Mouse (Mus musculus) forebrain, embryonic 14.5 days (tissue): Measurements from ENCODE around the gene Nav2. TPM values are rescaled to one million over a fixed set of nuclear protein-coding genes. Genes with fewer than 3 reads are reported as not detected.

Source experiments
- ATAC-seq: fragments of 200-750 bp; cut with Nextera tagmentation; 2 replicates; pipeline ENCODE4 v1.8.0; 2017; ENCODE audit warnings: mild to moderate bottlenecking, moderate library complexity
- DNase-seq: peaks from one replicate; pipeline ENCODE4 v3.0.0-alpha.2; 2015; ENCODE audit warnings: low spot score
- H3K27ac ChIP-seq: fragments of 300-500 bp; sonication (generic); 2 replicates; pipeline ENCODE4 v1.5.1; 2014; ENCODE audit warnings: low read depth, mild to moderate bottlenecking, control low read depth, low read length, moderate library complexity
- H3K27me3 ChIP-seq: fragments of 300-500 bp; sonication (generic); replicated peaks from 2 replicates; pipeline ENCODE4 v1.6.1; 2014; ENCODE audit warnings: low read length, control low read depth, mixed read lengths; ENCODE audit not compliant: control insufficient read depth, insufficient read depth
- H3K36me3 ChIP-seq: fragments of 300-500 bp; sonication (generic); 2 replicates; pipeline ENCODE4 v1.6.1; 2014; ENCODE audit warnings: low read length, control low read depth; ENCODE audit not compliant: control insufficient read depth, insufficient read depth
- H3K4me1 ChIP-seq: fragments of 300-500 bp; sonication (generic); 2 replicates; pipeline ENCODE4 v1.6.1; 2014; ENCODE audit warnings: antibody characterized with exemption, low read length, control low read depth; ENCODE audit not compliant: control insufficient read depth, insufficient read depth
- H3K4me2 ChIP-seq: fragments of 300-500 bp; sonication (generic); 2 replicates; pipeline ENCODE4 v1.6.1; 2014; ENCODE audit warnings: mild to moderate bottlenecking, control low read depth, low read length
- H3K4me3 ChIP-seq: fragments of 300-500 bp; sonication (generic); 2 replicates; pipeline ENCODE4 v1.5.1; 2014; ENCODE audit warnings: low read depth, low read length, control low read depth
- H3K9ac ChIP-seq: fragments of 300-500 bp; sonication (generic); 2 replicates; pipeline ENCODE4 v1.6.1; 2014; ENCODE audit warnings: mild to moderate bottlenecking, low read length, control low read depth, moderate library complexity
- H3K9me3 ChIP-seq: fragments of 300-500 bp; sonication (generic); replicated peaks from 2 replicates; pipeline ENCODE4 v1.6.1; 2016; ENCODE audit warnings: low read length, control low read depth, mixed read lengths; ENCODE audit not compliant: control insufficient read depth
- WGBS: fragments of 180-500 bp; shearing (Covaris S2); extraction: QIAGEN DNeasy Blood & Tissue Kit; methylation state at CpG from one replicate; pipeline ENCODE4 v1.1.7; 2014; 5-methylcytosine and 5-hydroxymethylcytosine counted together
- polyA plus RNA-seq: library from polyadenylated mRNA; unstranded; fragments of >200 nt; fragmentation: Nextera tagmentation; extraction: Ambion mirVana; gene quantifications from 2 replicates; pipeline ENCODE4 v1.2.1, GENCODE M21; 2014

Nav2 gene
- polyA plus RNA-seq, 1 experiment from 2014 or later: 6.3 TPM

- no peak overlapping the region for H3K9ac ChIP-seq
- H3K9me3 ChIP-seq: no peaks in the 10 kb centered on the region
- no peak overlapping the region for H3K4me2 ChIP-seq
- peaks cover 7% of the 10 kb centered on the region; the same call in 1 of the 2 replicates for H3K27me3 ChIP-seq
- H3K4me3 ChIP-seq: no peak overlapping the region
- no peaks in the 10 kb centered on the region for H3K36me3 ChIP-seq
- H3K27ac ChIP-seq: no peak overlapping the region
- 51% methylated on average over 5 of the region's 5 CpGs for whole genome bisulfite sequencing
- no peak for ATAC-seq
- 0 out of 2 replicates have a peak, but pooled peaks cover 5% of the 10 kb centered on the region for H3K4me1 ChIP-seq
- DNase-seq: no peak
Observed at GRCm38 (mm10) chr7:49242261-49242660, 333.7 kb downstream of the Nav2 start.

GRCm38 (mm10) chr7:49243079-49243478 lies 334.6 kb downstream of the Nav2 start:
- DNase-seq (no peak), ATAC-seq (no peak)
- Histone ChIP-seq H3K36me3 (no peaks in the 10 kb centered on the region), H3K4me2 (no peak overlapping the region), H3K4me1 (0 out of 2 replicates have a peak, but pooled peaks cover 5% of the 10 kb centered on the region), H3K9me3 (no peaks in the 10 kb centered on the region), H3K27me3 (peaks cover 14% of the 10 kb centered on the region; the same call in 1 of the 2 replicates), H3K9ac (no peak overlapping the region), H3K4me3 (no peak overlapping the region), H3K27ac (no peak overlapping the region)
- 85% methylated on average over 4 of the region's 4 CpGs for WGBS

DNA sequence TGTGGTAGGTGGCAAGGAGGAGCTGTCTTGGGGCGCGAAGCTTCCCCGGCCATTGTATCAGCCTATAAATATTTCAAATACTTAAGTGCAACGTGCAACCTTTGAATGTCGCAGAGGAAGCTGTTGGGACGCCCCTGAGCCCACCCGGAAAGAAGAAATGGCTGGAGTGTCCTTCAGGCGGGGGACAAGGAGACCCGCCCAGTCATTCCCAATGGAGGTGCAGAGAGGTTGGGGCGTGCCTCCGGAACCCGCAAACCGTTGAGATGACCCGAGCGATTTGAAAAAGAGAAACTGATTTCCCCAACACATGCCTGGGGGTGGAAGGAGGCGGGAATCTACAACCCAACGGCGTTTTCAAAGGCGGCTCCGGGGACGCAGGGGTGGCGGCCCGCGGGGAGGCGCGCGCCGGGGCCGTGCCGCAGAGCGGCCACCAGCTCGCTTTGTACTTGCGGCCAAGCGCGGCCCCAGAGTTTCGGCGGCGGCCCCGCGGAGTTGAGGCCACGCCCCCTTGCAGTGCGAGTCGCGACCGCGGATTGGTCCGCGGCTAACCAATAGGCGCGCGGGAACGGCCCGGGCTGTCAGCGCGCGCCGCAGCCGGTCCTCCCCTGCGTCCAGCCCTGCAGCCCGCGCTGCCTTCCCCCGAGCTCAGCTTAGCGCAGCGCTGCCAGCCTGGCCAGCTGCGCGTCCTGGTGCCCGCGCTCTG lies 337.2 kb downstream of the Nav2 start:
- WGBS: under 1% methylated on average over 56 of the region's 68 CpGs
- H3K4me1 ChIP-seq: peaks cover 13% of the 10 kb centered on the region; the same call in 1 of the 2 replicates
- peak overlapping the region; percentile 58 for H3K27ac ChIP-seq
- H3K9me3 ChIP-seq: no peaks in the 10 kb centered on the region
- peaks cover 14% of the 10 kb centered on the region; the same call in 1 of the 2 replicates for H3K27me3 ChIP-seq
- H3K9ac ChIP-seq: peak overlapping the region; percentile 75
- peak overlapping the region; percentile 99 for H3K4me2 ChIP-seq
- peak overlapping the region; percentile 55 for H3K4me3 ChIP-seq
- DNase-seq (peak; percentile 97), ATAC-seq (peak; percentile 98)
- no peaks in the 10 kb centered on the region for H3K36me3 ChIP-seq

- under 1% methylated on average over 31 of the region's 31 CpGs for WGBS
- Histone ChIP-seq H3K27ac (peak overlapping the region; percentile 55; the same call in 1 of the 2 replicates), H3K36me3 (no peaks in the 10 kb centered on the region), H3K4me1 (peaks cover 13% of the 10 kb centered on the region; the same call in 1 of the 2 replicates), H3K27me3 (peaks cover 14% of the 10 kb centered on the region; the same call in 1 of the 2 replicates), H3K9me3 (no peaks in the 10 kb centered on the region), H3K4me3 (peak overlapping the region; percentile 55), H3K4me2 (peak overlapping the region; percentile 99), H3K9ac (peak overlapping the region; percentile 66)
- DNase-seq (no peak), ATAC-seq (no peak)
Observed at GRCm38 (mm10) chr7:49246240-49246578, 337.7 kb downstream of the Nav2 start.

- H3K4me3 ChIP-seq: peak overlapping the region; percentile 55
- H3K9ac ChIP-seq: peak overlapping the region; percentile 66
- WGBS: 2% methylated on average over 50 of the region's 50 CpGs
- DNase-seq (no peak), ATAC-seq (no peak)
- no peaks in the 10 kb centered on the region for H3K9me3 ChIP-seq
- peaks cover 14% of the 10 kb centered on the region; the same call in 1 of the 2 replicates for H3K27me3 ChIP-seq
- peaks cover 13% of the 10 kb centered on the region; the same call in 1 of the 2 replicates for H3K4me1 ChIP-seq
- H3K36me3 ChIP-seq: no peaks in the 10 kb centered on the region
- H3K4me2 ChIP-seq: peak overlapping the region; percentile 99
- H3K27ac ChIP-seq: peak overlapping the region; percentile 55; the same call in 1 of the 2 replicates
Observed at GRCm38 (mm10) chr7:49246584-49247481, 338.3 kb downstream of the Nav2 start.

- 34% methylated on average over 8 of the region's 8 CpGs for WGBS
- H3K36me3 ChIP-seq: no peaks in the 10 kb centered on the region
- ATAC-seq: no peak
- H3K4me3 ChIP-seq: peak overlapping the region; percentile 55
- H3K4me1 ChIP-seq: peaks cover 13% of the 10 kb centered on the region; the same call in 1 of the 2 replicates
- peak overlapping the region; percentile 99 for H3K4me2 ChIP-seq
- 0 out of 2 replicates have a peak overlapping the region, but pooled peaks have one; percentile 25 for H3K9ac ChIP-seq
- H3K27me3 ChIP-seq: peaks cover 14% of the 10 kb centered on the region; the same call in 1 of the 2 replicates
- H3K27ac ChIP-seq: no peak overlapping the region; the same call in 1 of the 2 replicates
- H3K9me3 ChIP-seq: no peaks in the 10 kb centered on the region
- DNase-seq: peak; percentile 56
Observed at GRCm38 (mm10) chr7:49247744-49248331, 339.3 kb downstream of the Nav2 start.

DNA sequence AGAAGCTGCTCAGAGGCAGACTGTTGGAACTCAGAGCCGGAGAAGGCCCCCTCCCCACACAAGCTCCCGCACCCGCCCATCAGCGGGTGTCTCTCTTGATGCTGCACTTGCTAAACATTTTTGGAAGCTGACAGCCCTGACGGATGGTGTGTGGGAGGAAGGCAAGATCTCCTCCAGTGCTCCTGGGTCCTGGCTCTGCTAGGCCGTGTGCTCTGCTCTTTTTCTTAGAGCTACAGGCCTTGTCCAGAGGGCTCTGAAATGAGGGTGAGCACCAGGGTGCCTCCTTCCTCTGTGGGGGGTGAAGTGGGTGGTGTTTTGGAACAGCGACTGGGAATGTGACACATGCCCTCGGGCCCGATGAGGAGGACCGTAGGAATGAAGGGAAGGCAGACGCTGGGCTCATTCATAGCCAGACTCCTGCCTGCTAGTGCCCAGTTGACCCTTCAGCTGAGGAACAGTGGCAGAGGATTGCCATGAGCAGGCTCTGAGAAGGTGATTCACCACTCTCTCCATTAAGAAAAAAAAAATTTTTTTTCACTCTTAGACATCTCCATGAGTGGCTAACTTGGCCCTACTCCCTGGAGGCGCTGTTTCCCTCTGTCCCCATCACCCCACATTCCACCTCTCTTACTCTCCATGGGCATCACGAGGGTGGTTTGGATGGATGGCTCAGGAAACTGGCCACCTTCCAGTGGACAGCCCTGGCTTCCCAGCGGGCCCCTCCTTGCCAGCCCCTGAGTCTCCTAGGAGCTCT lies 340.0 kb downstream of the Nav2 start:
- Histone ChIP-seq H3K36me3 (no peaks in the 10 kb centered on the region), H3K27ac (no peak overlapping the region), H3K9me3 (no peaks in the 10 kb centered on the region), H3K27me3 (peaks cover 14% of the 10 kb centered on the region; the same call in 1 of the 2 replicates), H3K4me1 (peaks cover 13% of the 10 kb centered on the region; the same call in 1 of the 2 replicates), H3K4me3 (peak overlapping the region; percentile 55), H3K4me2 (peak overlapping the region; percentile 99), H3K9ac (no peak overlapping the region)
- DNase-seq: no peak
- ATAC-seq: no peak
- 62% methylated on average over 14 of the region's 14 CpGs for WGBS

GRCm38 (mm10) chr7:49249462-49249861 lies 340.9 kb downstream of the Nav2 start:
- Histone ChIP-seq H3K9ac (no peak overlapping the region), H3K4me3 (no peak overlapping the region), H3K27me3 (peaks cover 12% of the 10 kb centered on the region; the same call in 1 of the 2 replicates), H3K27ac (no peak overlapping the region), H3K9me3 (no peaks in the 10 kb centered on the region), H3K4me1 (peaks cover 13% of the 10 kb centered on the region; the same call in 1 of the 2 replicates), H3K4me2 (peak overlapping the region; percentile 99), H3K36me3 (no peaks in the 10 kb centered on the region)
- DNase-seq (no peak), ATAC-seq (no peak)
- WGBS: 65% methylated on average over 2 of the region's 2 CpGs
